Mouse (Mus musculus) bone marrow, adult 2 months (tissue): ENCODE results near the gene Hps4.

Experiments
- CTCF ChIP-seq: fragments of 200-500 bp; IDR thresholded peaks from 2 replicates; pipeline ENCODE4 v1.5.1; 2011; ENCODE audit warnings: low read length, control low read depth; ENCODE audit not compliant: control insufficient read depth, insufficient read depth
- POLR2A ChIP-seq: fragments of 200-500 bp; IDR thresholded peaks from 2 replicates; pipeline ENCODE4 v1.6.1; 2011; ENCODE audit warnings: low read depth, mild to moderate bottlenecking, control low read depth, low read length, borderline replicate concordance; ENCODE audit not compliant: control insufficient read depth

DNA sequence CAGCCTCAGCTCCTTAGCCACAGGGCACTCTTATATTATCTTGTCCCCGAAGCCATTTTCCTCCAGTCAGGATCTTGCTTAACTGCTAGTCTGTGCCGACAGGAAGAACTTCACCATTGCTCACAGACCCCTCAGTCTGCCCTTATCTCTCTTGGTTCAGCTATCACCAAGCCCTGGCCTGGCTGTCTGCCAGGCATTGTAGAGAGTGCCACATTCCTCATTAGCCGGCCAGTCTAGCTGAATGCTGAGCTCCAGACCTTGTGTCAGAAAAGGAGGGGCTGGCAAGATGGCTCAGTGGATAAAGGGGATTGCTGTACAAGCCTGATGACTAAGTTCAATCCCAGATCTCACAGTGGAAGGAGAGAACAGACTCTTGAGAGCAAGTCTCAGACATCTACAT, 63.1 kb downstream of the Hps4 start:
- TF ChIP-seq POLR2A: no peak
- TF ChIP-seq CTCF: no peak
